Mouse (Mus musculus) c-Kit-positive CD71-positive TER-119-positive erythroid progenitor cells, embryonic 14.5 days (primary cell): ENCODE measurements around the gene Grm5.

ENCODE experiments used
- DNase-seq: peaks from one replicate; pipeline ENCODE4 v3.0.0-alpha.2; 2013; ENCODE audit warnings: low spot score

Gene Grm5

DNA sequence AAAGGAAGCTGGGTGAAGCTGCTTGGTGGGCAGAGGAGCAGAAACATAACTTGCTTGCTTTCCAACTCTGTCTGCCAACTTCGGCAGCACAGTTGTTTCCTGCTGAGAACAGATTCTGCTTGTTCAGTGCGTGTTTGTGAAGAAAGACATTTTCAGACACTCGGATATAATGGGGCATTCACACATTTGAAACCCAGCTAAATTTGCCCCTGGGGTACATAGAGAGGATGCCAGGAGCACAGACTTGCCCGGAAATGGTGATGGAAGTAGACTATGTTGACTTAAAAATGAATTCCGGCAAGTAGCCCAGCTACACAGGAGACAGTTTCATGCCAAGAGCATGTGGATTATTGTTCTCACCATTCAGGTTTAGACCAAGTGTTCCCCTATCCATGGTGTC, 342.0 kb downstream of the Grm5 start:
- no peak for DNase-seq

DNA sequence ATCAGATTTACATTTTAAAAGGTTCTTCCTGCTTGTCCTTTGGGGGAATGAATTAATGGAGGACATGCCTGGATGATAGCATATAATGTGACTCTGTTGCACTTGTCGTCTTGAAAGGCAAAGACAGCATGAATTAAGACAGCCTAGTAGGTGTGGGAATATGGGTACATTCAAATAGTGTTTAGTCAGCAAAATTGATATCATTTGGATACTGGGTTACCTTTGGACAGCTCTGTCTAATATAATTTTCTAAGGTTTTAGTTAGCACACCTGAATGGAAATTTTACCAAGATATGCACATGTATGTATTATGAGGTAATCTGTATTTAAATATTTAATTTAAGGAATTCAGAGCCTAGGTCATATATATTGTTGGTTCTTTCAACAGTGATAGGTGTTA, 353.4 kb downstream of the Grm5 start:
- no peak for DNase-seq

DNA sequence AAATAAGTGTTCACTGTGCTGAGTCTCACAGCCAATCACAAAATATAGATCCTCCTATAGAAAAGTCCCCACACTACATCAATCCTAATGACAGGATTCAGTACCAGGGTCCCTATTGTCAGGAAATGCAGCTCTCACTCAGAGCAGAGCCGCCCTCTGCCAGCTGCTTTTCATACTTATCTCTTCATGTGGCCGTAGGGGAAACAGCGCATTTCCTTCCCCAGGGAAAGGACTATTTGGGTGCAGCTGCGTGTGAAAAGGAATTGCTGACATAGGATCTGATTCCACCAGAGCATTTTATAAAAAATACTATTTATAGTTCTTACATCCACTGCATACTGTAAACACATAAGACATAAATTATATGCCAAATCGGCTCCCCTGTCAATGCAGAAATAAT, 354.3 kb downstream of the Grm5 start:
- no peak for DNase-seq

DNA sequence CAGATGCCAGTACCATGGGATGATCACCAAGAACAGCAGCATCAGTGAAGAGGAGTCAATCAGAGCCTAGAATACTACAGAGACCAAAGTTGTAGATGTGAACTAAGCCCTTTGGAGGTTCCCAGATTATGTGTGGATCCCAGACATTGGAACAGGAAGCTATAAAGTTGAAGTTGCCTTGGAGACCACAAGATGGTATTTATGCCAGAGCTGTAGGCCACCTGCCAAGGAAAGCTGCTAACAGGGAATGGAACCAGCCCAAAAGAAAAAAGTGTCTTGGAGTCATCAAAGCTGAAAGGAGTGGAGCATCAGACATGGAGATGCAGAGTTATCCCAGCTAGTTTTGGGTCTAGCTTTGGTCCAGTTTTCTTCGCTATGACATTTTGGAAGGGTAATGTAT, 366.2 kb downstream of the Grm5 start:
- no peak for DNase-seq

DNA sequence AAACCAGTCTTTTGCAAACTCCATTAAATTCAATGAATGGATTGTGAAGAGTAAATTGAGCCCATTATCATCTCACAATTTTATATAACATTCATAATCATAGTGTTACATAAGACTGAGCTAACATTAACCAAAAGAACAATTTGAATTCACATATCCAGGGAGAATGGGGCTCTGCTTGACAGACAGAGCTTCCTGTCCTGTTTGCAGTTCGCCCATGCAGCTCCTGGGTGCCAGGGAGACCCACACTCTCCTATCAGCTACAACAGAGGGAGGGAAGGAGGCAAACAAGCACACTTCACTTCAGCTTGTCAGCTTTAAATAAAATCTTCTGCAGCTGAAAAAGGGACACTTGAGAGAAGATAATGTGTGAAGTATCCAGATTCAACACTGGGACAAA, 389.2 kb downstream of the Grm5 start:
- no peak for DNase-seq

DNA sequence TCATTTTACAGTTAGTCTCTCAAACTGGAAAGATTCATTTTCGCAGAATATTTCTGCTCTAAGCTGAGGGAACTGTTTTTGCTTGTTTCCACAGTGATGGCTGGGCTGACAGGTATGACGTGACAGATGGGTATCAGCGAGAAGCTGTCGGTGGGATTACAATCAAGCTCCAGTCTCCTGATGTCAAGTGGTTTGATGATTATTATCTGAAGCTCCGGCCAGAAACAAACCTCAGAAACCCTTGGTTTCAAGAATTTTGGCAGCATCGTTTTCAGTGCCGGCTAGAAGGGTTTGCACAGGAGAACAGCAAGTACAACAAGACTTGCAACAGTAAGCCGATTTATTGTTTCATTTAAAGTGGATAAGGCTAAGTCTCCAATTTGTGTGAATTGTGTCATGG, 391.1 kb downstream of the Grm5 start:
- DNase-seq: no peak

DNA sequence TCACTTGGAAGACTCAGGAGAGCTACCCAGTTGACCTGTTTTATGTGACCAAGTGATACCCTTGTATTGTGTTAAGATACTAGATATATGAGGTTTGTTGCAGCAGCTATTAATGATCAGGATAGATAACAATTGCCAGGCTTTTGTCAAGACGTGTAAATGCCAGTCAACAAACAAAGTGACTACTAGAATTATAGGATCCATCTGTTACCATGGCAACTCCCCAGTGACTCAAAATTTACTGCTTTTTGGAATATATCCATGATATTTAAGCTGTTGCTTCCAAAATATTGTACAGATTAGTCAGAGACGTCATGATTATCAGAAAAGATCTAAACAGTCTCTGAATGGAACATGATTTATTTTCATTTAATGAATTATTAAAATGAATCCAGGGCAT, 399.5 kb downstream of the Grm5 start:
- no peak for DNase-seq

DNA sequence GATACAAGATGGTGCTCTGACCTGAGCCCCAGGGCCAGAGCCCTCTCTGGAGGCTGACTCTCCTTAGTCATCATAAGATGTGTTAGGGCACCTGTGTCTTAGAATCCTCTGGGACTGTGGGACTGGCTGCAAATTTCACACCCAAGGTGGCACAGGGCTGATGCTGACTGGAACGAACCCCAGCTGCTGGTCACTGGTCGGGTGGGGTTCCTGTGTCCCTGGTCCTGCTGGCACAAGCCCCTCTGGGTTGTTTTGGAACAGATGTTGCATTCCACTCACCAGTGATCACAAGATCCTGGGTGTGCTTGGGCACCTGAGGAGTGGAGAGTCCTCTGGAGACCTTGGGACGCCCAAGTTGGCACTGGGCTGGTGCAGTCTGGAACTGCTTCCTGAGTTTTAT, 430.5 kb downstream of the Grm5 start:
- no peak for DNase-seq

DNA sequence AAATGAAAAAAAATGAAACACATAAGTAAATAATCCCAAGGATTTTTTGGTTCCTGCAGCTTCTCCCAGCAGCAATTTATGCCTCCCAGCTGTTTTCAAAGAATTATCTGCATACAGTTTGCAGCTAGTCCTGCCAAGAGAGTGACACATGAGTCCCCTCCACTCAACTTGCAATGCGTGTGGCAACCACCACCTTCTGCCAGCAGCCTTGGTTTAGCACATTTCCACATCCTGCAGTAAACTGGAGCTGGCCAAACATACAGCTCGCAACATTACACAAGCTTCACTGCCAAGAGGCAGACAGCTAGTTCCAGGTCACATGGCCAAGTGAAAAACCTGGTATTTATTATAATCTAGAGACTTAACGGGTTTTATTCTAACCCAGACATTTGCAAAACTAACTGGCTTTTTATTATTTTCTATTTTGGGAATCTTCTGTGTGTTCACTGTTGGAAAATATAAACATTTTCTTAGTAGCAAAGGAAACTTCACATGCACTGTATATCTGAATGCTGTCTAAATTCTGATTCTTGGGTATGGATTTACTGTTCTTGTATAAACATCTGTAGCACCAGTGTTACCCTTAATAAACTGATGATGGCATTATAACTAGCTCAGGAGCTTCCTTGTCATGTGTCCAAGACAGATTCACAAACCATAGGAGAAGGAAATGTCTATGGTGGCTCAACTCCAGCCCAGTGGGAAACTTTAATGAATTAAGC, 443.6 kb downstream of the Grm5 start:
- DNase-seq: no peak

DNA sequence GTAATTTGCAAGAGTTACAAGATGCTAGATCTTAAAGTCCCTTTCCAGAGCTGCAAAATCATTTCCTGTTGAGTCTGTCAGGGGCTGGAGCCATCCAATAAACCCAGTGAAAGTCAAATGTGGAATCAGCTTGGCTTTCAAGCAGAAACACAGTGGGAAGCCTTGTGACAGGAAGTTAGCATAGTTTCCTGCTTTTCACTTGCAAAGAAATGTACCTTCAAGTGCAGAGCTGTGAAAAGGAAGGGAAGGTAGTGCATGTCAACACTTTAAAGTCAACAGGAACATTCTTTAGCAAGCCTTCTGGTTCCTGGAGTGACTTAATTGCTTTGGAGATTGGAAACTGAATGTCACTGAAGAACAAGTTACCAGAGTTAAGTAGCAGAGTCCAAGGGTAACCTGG, 463.4 kb downstream of the Grm5 start:
- DNase-seq: no peak

DNA sequence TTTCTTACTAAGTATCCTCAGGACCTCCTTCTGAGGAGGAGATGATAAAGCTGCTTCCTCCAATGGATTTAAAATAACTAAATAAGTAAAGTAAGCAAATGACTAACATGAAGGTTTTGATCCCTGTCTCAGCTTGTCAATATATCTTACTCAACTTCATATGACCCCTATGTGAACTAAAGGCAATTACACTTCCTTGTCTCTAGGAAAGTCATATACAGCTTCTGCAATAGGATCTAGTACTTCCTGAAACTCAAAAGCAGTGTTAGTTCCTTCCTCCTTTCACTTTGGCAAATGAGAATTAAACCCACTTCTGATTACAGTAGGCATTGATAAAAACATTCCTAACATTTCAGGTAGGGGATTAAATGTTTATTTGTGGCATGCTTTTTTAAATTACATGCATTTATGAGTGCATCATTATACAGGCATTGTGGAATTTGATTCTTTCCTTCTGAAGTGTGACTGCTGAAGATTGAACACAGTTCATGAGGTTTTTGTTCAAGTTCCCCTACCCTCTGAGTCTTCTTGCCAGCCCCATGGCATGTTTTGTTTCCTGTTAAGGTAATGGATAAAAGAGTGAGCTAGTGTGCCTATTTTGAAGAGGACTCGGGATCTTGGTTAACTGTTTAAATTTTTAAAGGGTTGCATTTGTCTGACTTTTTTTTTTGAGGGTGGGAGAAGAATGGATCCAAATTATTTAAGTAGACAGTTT, 470.4 kb downstream of the Grm5 start:
- no peak for DNase-seq

DNA sequence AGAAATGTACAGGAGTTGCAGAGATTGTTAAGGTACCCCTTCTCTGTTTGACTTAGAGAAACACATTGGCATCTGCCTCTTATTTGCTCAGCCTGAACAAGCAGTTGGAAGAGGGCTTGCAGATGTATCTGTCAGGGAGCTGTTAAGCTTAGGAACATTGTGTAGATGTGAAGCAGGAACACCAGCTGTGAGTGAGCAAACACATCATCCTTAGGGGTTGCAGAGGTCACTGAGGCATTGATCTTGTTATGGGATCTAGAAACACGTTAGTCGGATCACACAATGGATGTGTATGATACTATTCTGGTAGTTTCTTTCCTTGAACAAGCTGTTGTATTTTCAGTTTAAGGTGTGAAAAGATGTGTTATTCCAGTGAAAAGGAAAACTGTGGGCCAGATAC, 472.5 kb downstream of the Grm5 start:
- no peak for DNase-seq

DNA sequence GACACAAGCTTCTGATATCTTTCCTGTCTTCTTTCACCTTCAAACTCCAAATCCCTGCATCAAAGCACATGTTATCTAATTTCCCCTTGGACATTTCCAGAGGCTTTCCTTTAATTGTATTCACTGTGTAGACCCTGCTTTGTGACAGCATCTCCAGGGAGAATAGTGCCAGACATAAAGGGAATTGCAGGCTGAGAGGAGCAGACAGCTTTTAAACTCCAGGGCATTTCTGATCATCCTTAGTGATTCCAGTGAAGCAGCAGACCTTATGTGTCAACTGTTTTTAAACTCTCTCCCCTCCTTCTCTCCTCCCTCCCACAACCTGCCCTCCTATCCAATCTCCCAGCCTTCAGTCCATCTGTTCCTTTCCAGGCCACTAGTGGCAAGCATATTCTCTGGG, 507.1 kb downstream of the Grm5 start:
- DNase-seq: no peak

DNA sequence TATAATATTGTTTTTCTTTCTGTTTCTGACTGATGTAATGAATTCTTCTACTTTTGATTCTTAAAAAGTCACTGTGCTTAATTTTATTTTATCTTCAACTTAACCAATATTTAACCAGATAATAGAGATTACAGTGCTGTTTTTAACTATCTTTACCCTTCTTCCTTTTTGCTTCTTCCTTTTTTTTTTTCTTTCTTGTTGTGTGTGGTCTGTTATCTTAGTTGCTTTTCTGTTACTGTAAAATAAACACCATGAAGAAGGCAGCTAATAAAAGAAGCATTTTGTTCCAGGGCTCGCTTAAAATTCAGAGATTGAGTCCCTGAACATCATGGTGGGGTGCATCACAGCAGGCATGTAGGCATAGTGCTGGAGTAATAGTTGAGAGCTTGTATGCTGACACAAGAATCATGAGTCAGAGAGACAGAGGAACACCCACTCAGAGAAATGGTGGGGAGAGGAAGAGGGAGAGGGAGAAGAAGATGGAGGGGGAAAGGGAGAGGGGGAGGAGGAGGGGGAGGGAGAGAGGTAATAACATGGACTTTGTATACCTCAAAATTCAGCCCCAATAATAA, 512.7 kb downstream of the Grm5 start:
- no peak for DNase-seq

DNA sequence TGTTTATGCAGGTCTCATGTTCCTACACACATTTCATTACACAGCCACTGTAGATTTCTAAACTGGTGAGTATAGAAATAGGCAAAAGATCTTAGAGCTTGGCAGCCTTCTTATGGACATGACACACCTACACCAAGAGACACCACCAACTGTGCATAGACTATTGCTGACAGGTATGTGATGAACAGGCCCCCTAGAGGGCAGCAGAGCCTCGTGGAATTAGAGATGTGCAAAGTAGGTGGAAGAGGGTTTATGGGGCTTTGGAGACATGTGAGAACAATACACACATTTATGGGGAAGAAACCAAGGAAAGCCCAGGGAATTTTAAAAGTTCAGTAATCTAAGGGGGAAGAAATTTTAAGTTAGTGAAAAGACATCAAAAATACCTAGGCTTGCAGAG, 513.7 kb downstream of the Grm5 start:
- DNase-seq: peak; percentile 5

DNA sequence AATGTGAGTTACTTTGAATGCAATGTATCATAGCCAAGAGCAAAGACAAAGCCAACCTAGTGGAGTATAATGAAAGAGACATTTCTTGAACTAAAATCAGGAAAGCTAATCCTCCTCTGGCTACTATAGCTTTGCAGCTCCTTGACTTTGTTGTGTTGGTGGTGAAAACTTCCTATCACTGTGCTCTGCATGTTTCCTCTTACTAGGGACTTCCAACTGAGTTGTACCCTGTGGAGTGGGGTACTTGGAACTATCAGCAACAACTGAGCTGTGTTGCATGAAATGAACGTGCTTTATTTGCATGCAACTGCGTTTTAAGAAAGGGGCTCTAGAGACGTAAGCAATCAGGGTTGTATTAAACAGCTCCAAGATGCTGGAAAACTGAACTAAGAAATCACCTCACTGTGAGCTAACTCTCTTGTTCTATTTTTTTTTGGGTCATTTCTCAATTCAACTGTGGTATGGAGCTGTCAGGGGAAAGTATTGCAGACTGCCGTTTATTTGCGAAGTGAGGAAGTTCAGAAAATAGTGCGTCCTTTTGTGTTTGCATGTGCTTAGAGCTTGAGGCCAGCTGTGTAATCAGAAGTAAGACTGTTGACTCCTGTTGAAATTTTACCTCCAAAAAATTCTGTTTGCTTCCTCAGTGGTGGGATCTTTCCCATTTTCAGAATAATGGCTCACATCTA, 532.9 kb downstream of the Grm5 start:
- DNase-seq: no peak

DNA sequence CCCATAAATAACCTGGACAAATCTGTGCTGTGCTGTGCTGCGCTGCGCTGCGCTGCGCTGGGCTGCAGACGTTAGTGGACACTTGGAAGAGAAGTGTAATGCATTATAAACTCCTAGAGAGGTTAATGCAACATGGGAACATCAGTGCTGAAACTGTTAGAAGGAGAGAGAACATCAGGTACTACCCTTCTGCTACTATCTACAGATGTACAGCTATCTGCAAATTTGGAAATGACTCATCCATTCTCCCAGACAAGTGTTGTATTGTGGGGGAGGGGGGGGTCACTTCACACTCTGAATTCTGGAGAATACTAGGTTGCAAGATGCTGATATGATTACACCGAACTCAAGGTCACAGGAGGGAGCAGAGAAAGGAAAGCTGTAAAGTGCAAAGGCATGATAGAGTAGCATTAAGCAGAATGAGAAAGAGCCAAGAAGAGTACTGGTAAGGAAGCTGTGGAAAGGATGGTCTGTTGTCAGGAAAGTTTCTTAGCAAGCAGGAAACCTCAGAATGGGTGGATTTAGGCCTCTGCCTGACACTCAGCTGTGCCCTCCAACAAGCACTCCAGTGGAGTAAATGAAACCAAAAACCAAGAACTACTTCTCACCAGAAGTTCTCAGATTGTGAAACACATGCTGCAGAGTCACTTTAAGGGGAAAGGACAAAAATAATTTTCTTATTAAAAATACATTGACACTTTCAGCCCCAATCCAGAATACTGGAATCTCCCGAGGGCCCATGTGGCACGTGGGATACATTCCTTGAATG, 544.3 kb downstream of the Grm5 start:
- no peak for DNase-seq

DNA sequence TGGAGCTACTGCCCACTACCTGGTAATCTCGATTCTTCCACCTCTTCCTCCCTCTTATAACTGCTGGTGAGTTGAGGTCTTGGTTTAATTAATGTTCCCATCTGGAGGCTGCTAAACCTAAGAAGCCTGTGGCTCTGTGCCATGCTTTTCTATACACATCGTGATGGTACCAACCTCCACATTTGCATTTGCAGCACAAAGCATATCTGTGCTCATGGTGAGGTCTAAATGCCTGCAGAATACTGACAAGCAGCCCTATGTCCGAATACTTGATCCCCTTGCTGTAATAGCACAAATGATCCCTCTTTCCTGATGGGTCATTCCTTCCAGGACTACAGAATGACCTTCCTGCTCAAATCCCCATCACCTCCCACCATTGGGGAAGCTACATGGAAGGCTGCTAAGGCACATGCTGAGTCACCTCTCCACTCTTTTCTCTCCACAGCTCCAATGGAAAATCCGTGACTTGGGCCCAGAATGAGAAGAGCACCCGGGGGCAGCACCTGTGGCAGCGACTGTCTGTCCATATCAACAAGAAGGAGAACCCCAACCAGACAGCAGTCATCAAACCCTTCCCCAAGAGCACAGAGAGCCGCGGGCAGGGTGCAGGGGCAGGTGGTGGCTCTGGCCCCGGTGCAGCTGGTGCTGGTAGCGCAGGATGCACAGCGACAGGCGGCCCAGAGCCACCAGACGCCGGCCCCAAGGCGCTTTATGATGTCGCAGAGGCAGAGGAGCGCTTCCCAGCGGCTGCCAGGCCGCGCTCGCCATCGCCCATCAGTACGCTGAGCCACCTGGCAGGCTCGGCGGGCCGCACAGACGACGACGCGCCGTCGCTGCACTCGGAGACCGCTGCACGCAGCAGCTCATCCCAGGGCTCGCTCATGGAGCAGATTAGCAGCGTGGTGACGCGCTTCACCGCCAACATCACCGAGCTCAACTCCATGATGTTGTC, 545.8 kb downstream of the Grm5 start:
- no peak for DNase-seq

DNA sequence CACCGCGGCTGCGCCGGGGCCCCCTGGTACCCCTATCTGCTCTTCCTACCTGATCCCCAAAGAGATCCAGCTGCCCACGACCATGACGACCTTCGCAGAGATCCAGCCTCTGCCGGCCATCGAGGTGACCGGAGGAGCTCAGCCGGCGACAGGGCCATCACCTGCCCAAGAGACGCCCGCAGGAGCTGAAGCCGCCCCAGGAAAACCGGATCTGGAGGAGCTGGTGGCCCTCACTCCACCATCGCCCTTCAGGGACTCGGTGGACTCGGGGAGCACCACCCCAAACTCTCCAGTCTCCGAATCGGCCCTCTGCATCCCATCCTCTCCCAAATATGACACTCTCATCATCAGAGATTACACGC, 546.5 kb downstream of the Grm5 start:
- no peak for DNase-seq

DNA sequence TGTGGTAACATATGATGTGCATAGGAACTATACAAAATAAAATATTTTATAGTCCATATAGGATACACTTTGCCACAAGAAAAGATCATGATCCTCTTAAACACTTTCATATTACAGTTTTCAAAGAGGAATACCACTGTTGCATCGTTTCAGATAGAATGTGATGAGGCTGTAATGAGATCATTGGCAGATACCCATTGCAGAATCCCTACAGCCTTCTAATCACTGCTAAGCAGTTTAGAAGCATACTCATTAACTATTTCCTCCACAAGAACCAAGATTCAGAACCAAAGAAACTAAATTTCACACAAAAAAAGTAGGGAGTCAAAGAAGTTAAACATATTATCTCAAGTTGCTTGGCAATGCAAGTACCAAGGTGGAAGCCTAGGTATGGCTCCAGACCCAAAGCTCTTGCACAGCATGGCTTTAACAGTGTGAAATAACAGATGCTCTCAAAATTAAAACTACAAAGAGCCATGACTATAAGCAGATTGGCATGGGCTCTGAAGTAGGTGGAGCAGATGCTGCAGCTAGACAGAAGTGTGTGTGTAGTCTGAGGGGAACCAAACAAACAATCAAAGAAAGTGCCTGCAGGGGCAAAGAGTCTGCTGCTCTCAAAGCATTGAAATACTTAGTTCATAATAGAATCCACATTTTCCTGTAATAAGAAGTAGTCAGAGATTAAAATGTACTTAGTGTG, 575.7 kb downstream of the Grm5 start:
- no peak for DNase-seq

DNA sequence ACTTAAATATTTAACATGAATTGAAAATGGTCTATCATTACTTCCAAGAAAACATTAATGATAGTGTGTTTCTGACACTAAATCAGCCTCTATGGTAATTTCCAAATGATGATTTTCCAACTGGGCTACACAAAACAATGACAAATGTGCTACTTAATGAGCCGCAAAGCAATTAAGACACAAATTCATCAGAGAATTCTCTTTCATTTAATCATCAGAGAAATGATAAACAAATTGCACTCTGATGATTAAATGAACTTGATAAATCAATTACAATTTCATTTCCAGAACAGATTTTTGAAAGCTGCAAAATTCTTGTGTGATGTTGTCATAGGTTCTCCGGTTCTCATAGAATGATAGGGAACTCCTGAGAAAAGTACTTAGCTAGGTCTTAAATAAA, 577.6 kb downstream of the Grm5 start:
- DNase-seq: no peak
